Mouse (Mus musculus) megakaryocyte, embryonic 14.5 days (primary cell): Measurements from ENCODE around the gene Acan. TPM values are rescaled to one million over a fixed set of nuclear protein-coding genes. Genes with fewer than 3 reads are reported as not detected.

Experiments used
- H3K27me3 ChIP-seq: replicated peaks from 2 replicates; pipeline ENCODE3; 2012; ENCODE audit warnings: inconsistent platforms
- H3K36me3 ChIP-seq: replicated peaks from 2 replicates; pipeline ENCODE3; 2012; ENCODE audit warnings: low read length, inconsistent platforms, mixed read lengths
- H3K4me1 ChIP-seq: 2 replicates; pipeline ENCODE4 v1.6.1; 2012; ENCODE audit warnings: inconsistent platforms
- H3K4me3 ChIP-seq: replicated peaks from 2 replicates; pipeline ENCODE3; 2012; ENCODE audit warnings: moderate library complexity, mild to moderate bottlenecking, inconsistent platforms
- H3K9me3 ChIP-seq: 2 replicates; pipeline ENCODE4 v1.6.1; 2012; ENCODE audit warnings: inconsistent platforms
- FLI1 ChIP-seq: IDR thresholded peaks from 2 replicates; pipeline ENCODE4 v1.6.1; 2012; ENCODE audit warnings: low read length, inconsistent platforms, mixed read lengths
- GATA1 ChIP-seq: IDR thresholded peaks from 3 replicates; pipeline ENCODE4 v1.6.1; 2012; ENCODE audit warnings: mixed read lengths, low read length, inconsistent platforms, borderline replicate concordance
- polyA plus RNA-seq: library from polyadenylated mRNA; stranded (reverse); fragments of >175 nt; gene quantifications from 2 replicates; pipeline ENCODE4 v1.2.3, GENCODE M21; 2012; ENCODE audit warnings: low replicate concordance; ENCODE audit not compliant: insufficient read depth

Acan gene
- polyA plus RNA-seq, 1 experiment: not detected

- H3K4me3 ChIP-seq: no peak overlapping the region
- TF ChIP-seq FLI1 (no peak), GATA1 (no peak)
- H3K27me3 ChIP-seq: peaks cover 37% of the 10 kb centered on the region
- peaks cover 9% of the 10 kb centered on the region for H3K9me3 ChIP-seq
- no peaks in the 10 kb centered on the region for H3K36me3 ChIP-seq
- peaks cover 3% of the 10 kb centered on the region; the same call in 1 of the 2 replicates for H3K4me1 ChIP-seq
These were observed 14.9 kb downstream of the Acan start for GRCm38 (mm10) chr7:79068231-79068630.

- H3K4me3 ChIP-seq: no peak overlapping the region
- TF ChIP-seq GATA1: no peak
- no peak for TF ChIP-seq FLI1
- H3K36me3 ChIP-seq: no peaks in the 10 kb centered on the region
- peaks cover 4% of the 10 kb centered on the region; the same call in 1 of the 2 replicates for H3K4me1 ChIP-seq
- peaks cover 65% of the 10 kb centered on the region for H3K27me3 ChIP-seq
- no peaks in the 10 kb centered on the region for H3K9me3 ChIP-seq
These were observed 25.9 kb downstream of the Acan start for GRCm38 (mm10) chr7:79079212-79079611.

GRCm38 (mm10) chr7:79080572-79081399 lies 27.5 kb downstream of the Acan start:
- peaks cover 4% of the 10 kb centered on the region; the same call in 1 of the 2 replicates for H3K4me1 ChIP-seq
- H3K27me3 ChIP-seq: peaks cover 58% of the 10 kb centered on the region
- no peaks in the 10 kb centered on the region for H3K36me3 ChIP-seq
- H3K4me3 ChIP-seq: no peak overlapping the region
- TF ChIP-seq GATA1 (no peak), FLI1 (no peak)
- no peaks in the 10 kb centered on the region for H3K9me3 ChIP-seq

- TF ChIP-seq GATA1 (no peak), FLI1 (no peak)
- H3K4me3 ChIP-seq: no peak overlapping the region
- H3K4me1 ChIP-seq: no peaks in the 10 kb centered on the region
- no peaks in the 10 kb centered on the region for H3K36me3 ChIP-seq
- H3K27me3 ChIP-seq: peaks cover 39% of the 10 kb centered on the region
- no peaks in the 10 kb centered on the region for H3K9me3 ChIP-seq
These were observed 35.8 kb downstream of the Acan start for GRCm38 (mm10) chr7:79089111-79089510.

GRCm38 (mm10) chr7:79096492-79096891 lies 43.2 kb downstream of the Acan start:
- Histone ChIP-seq H3K36me3 (no peaks in the 10 kb centered on the region), H3K27me3 (peaks cover 43% of the 10 kb centered on the region), H3K4me1 (no peaks in the 10 kb centered on the region), H3K9me3 (no peaks in the 10 kb centered on the region), H3K4me3 (no peak overlapping the region)
- TF ChIP-seq GATA1 (no peak), FLI1 (no peak)

GRCm38 (mm10) chr7:79113848-79114247 lies 60.6 kb downstream of the Acan start:
- Histone ChIP-seq H3K9me3 (peaks cover 13% of the 10 kb centered on the region), H3K4me3 (no peak overlapping the region), H3K27me3 (peaks cover 52% of the 10 kb centered on the region), H3K36me3 (no peaks in the 10 kb centered on the region), H3K4me1 (no peaks in the 10 kb centered on the region)
- TF ChIP-seq GATA1 (no peak), FLI1 (no peak)

- H3K9me3 ChIP-seq: peaks cover 8% of the 10 kb centered on the region
- H3K4me1 ChIP-seq: no peaks in the 10 kb centered on the region
- TF ChIP-seq FLI1: no peak
- TF ChIP-seq GATA1: no peak
- no peaks in the 10 kb centered on the region for H3K36me3 ChIP-seq
- no peak overlapping the region for H3K4me3 ChIP-seq
- H3K27me3 ChIP-seq: peaks cover 26% of the 10 kb centered on the region
These were observed 70.2 kb downstream of the Acan start for GRCm38 (mm10) chr7:79123465-79123864.

- no peak for TF ChIP-seq FLI1
- no peak for TF ChIP-seq GATA1
These were observed 76.6 kb downstream of the Acan start for GRCm38 (mm10) chr7:79129883-79130282.

GRCm38 (mm10) chr7:79130385-79130784 lies 77.1 kb downstream of the Acan start:
- H3K27me3 ChIP-seq: peaks cover 53% of the 10 kb centered on the region
- peaks cover 15% of the 10 kb centered on the region; the same call in 1 of the 2 replicates for H3K4me1 ChIP-seq
- TF ChIP-seq GATA1 (no peak), FLI1 (no peak)
- peaks cover 4% of the 10 kb centered on the region; the same call in 1 of the 2 replicates for H3K9me3 ChIP-seq
- no peak overlapping the region for H3K4me3 ChIP-seq
- peaks cover 3% of the 10 kb centered on the region for H3K36me3 ChIP-seq

More at GRCm38 (mm10) chr7:79129883-79130282, 76.6 kb downstream of the Acan start:
- no peak overlapping the region for H3K4me3 ChIP-seq
- peaks cover 3% of the 10 kb centered on the region for H3K36me3 ChIP-seq
- peaks cover 56% of the 10 kb centered on the region for H3K27me3 ChIP-seq
- H3K9me3 ChIP-seq: peaks cover 2% of the 10 kb centered on the region; the same call in 1 of the 2 replicates
- H3K4me1 ChIP-seq: peaks cover 15% of the 10 kb centered on the region; the same call in 1 of the 2 replicates

- no peak for TF ChIP-seq FLI1
- TF ChIP-seq GATA1: no peak
- Histone ChIP-seq H3K27me3 (peaks cover 54% of the 10 kb centered on the region), H3K4me1 (peaks cover 15% of the 10 kb centered on the region; the same call in 1 of the 2 replicates), H3K4me3 (no peak within 1 kb of the TSS), H3K9me3 (peaks cover 4% of the 10 kb centered on the region; the same call in 1 of the 2 replicates), H3K36me3 (peaks cover 3% of the 10 kb centered on the region)
These were observed 77.7 kb downstream of the Acan start, which contains the start of gene Hapln3 for GRCm38 (mm10) chr7:79130843-79131444. Hapln3 (minus strand) TSS chr7:79131018.
